Mouse (Mus musculus) v-Abl transformed pro-B cells (cell line): Measurements from ENCODE around the gene Nin.

Experiments used
- in situ Hi-C, 2 experiments: fragments of 400-800 bp; cut with MboI; formaldehyde crosslinking; loops; one replicate each; pipeline ENCODE4 v1.15.1; 2025; ENCODE audit not compliant: unreplicated experiment in 2 of 2

Gene Nin

DNA sequence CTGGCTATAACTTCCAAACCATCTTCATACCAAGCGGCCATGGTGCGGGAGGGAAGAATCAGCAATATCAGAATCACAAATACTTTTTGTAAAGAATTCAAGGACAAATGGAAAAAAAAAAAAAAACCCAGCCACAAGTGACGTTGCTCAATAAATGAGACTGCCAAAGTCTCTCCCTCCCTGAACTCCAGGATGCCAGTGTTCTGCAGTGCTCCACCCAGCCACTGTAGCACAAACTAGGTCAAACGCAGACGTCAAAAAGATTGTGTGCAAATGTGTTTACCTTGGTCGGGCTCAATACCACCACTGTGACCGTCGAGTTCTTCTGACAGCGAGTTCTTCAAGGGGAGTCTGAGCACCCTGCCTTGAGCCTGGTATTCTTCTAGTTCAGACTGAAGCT lies 64.8 kb downstream of the Nin start:
- in situ Hi-C loops = no loop called here

- in situ Hi-C loops = no loop called here
Observed at GRCm38 (mm10) chr12:70047281-70047680, 66.2 kb downstream of the Nin start.

GRCm38 (mm10) chr12:70044353-70044752 lies 69.2 kb downstream of the Nin start:
- in situ Hi-C loops = no loop called here

DNA sequence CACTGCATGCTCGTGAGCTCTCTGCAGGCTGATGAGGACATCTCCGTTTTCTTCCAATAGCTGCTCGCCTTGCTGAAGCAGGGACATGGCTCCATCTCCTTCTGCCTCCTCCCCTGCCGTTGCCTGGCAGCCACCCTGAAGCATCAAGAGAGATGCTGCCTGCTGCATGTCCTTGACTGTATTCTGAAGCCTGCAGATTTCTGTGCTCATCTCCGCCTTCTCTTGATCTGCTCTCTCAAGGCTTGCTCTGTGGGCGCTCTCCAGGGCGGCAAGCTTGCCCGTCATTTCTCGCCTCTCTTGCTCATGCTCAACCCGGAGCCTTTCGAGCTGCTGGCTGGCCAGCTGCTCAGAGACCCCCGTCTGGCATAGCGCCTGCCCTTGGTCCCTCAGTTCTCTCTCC lies 70.1 kb downstream of the Nin start:
- in situ Hi-C loops = no loop called here

DNA sequence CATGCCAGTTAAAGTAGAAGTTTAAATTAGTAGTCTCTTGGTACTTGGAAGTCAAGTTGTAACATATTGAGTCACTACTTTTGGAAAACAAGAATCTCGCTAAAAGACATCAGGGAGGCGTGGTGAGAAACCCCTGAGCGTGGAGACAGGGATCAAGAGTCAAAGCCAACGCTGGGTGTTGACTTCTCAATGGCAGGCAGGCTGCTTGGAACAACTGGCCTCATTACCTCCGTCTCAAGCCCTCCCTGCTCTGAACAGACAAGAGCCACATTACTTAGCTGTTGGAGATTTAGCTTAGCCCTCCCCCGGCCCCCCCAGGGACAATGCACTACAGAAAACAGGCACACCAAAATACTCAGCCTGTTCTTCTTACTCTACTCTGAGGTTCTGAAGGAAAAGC lies 72.5 kb downstream of the Nin start:
- in situ Hi-C loops = no loop called here

DNA sequence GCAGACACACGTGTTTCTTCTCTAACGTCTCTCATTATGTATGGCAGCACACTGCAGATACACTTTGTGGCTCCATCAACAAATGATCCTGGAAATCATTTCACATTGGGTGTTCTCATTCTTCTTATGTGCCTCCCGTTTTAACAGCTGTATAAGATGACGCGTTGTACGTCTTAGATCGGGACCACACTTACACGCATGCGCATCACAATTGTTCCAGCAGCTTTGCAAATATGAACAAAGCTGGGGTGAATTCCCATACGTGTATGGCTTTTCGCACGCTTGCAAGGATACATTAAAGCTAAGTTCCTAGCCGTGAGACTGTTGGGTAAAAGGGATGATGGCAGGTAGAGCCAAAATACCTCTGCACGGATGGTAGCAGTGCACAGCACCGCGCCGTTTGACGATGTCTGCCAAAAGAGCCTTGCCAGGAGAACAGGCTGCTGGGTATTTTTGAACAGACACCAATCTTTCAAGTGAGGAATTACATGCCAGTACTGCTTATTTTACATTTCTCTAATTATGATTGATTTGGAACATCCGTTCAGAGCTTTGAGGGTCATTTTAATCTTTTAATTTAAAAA lies 76.7 kb downstream of the Nin start:
- in situ Hi-C loops = no loop called here

DNA sequence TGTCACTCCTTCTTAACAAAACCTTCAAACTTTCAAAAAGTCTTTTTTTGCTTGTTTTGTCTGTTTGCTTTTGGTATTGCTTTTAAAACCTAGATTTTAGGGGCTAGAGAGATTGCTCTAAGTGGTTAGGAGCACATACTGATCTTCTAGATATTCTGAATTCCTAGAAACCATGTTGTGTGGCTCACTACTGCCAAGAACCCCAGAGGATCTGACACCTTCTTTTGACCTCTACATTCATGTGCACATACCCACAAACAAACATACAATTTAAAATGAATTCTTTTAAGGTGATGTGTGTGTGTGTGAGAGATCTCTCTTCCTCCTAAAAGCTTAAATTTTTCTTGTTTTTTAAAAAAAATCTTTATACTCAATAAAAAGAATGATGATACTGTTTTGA lies 87.3 kb downstream of the Nin start:
- in situ Hi-C loops = loop anchor here in 1 of 2 experiments (5.0 kb wide), 1 partner anchor 34 kb away; no protein-coding TSS in a partner anchor

GRCm38 (mm10) chr12:70025431-70025830 lies 88.1 kb downstream of the Nin start:
- in situ Hi-C loops = loop anchor here in 1 of 2 experiments (5.0 kb wide), 1 partner anchor 33 kb away; no protein-coding TSS in a partner anchor

DNA sequence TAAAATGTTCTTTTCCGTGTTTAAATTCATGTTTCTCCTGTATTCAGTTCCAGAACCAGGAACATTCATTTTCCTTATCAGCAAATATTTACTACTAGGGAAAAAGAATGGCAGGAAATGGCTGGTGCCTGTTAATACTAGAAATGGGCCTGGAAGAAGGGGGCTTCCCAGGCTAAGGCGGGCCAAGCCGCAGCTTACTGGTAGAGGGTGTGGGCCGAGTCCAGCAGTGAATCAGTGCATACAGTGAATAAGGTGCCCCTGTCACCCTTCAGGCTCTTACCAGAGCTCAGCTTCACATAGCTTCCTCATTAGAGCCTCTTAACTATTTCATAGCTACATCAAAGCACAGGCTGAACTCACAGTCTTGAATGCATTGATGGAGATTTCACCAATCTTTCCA lies 89.9 kb downstream of the Nin start:
- in situ Hi-C loops = no loop called here

DNA sequence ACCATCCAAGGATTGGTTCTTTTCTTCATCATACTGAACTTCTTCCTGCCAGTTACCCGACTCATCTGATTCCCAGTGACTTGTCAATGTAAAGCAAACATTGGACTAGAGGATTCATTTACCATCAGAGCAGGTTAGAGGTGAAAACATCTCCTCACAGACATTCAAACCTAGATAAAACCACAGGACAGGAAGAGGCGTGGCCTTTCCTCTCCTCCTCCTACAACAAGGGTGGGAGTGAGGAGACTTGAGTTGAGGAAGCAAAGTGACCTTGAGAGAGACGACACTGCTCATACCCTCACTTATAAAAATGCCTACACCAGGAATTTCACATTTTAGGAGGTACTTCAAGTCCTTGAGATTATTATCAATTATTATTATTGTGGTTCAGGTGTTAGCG lies 95.4 kb downstream of the Nin start:
- in situ Hi-C loops = no loop called here

DNA sequence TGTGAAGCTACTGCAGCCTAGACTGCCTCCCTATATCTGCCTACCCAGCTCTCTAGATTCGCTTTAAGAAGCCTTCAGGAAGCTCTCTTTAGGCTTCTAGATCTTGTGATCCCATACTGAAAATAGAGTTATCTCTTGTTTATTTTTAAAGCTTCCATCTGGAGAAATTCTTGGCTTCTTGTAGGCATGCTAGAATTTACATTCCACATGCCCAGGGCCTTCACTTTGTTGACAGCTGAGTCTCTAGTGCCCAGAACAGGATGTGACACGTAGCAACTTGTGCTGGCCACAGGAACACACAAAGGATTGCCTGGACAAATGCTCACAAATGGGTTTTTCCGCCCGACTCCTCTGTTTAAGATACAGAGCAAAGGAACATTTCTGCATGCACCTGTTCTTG lies 97.6 kb downstream of the Nin start:
- in situ Hi-C loops = no loop called here

- in situ Hi-C loops = no loop called here
Observed at GRCm38 (mm10) chr12:70011681-70012080, 101.8 kb downstream of the Nin start.

- in situ Hi-C loops = no loop called here
Observed at GRCm38 (mm10) chr12:70010356-70010755, 103.2 kb downstream of the Nin start.

GRCm38 (mm10) chr12:70005103-70005502 lies 108.4 kb downstream of the Nin start:
- in situ Hi-C loops = no loop called here

GRCm38 (mm10) chr12:69998186-69998983 lies 115.1 kb downstream of the Nin start:
- in situ Hi-C loops = loop anchor here in 1 of 2 experiments (25.0 kb wide), 1 partner anchor 811 kb away; the partner anchor contains the start of genes Dnaaf2, Gm49383, Mgat2 and Rpl36al

- in situ Hi-C loops = loop anchor here in 1 of 2 experiments (25.0 kb wide), 1 partner anchor 808 kb away; the partner anchor contains the start of genes Dnaaf2, Gm49383, Mgat2 and Rpl36al
Observed at GRCm38 (mm10) chr12:69995382-69995781, 118.1 kb downstream of the Nin start.

GRCm38 (mm10) chr12:69986786-69987497 lies 126.6 kb downstream of the Nin start, which contains the start of gene Sav1:
Sav1 (minus strand) TSS chr12:69987002.
- in situ Hi-C loops = loop anchor here in 1 of 2 experiments (25.0 kb wide), 1 partner anchor 800 kb away; the partner anchor contains the start of genes Dnaaf2, Gm49383, Mgat2 and Rpl36al

DNA sequence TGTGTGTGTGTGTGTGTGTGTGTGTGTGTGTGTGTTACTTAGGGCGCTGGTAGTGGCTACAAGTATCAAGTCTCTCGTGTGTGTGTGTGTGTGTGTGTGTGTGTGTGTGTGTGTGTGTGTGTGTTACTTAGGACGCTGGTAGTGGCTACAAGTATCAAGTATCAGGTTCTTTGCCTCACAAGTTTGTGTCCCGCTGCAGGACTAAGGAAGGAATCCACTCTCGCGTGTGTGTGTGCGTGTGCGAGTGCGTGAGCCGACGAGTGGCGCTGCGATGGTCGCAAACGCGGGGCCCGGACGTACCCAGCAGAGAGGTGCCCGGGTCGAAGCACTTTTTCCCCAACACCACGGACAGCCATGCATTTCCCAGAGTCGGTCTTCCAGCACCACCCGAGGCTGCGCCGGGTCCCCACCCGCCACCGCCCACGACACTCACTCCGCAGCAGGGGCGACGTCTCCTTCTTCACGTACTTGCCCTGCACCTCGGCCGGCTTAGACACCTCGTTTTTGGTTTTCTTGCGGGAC lies 127.2 kb downstream of the Nin start:
- in situ Hi-C loops = loop anchor here in 1 of 2 experiments (25.0 kb wide), 1 partner anchor 799 kb away; the partner anchor contains the start of genes Dnaaf2, Gm49383, Mgat2 and Rpl36al

DNA sequence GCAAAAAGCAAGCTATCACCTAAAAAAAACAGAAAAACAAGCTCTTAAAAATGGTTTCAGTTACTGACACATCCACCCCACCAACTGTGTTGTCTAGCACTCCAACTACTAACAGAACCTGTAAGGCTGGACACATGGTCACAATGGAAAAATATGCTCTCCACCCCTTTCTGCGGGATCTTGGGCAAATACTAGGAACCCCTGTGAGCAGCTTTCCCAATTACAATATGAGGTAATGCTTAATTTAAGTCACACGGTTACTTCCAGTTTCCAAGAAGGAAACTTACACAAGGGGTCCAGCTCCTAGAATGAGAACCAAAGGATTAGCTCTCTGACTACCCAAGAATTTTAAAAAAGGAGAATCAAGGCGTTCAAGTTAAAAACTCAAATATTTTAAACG lies 128.0 kb downstream of the Nin start:
- in situ Hi-C loops = loop anchor here in 1 of 2 experiments (25.0 kb wide), 1 partner anchor 798 kb away; the partner anchor contains the start of genes Dnaaf2, Gm49383, Mgat2 and Rpl36al

DNA sequence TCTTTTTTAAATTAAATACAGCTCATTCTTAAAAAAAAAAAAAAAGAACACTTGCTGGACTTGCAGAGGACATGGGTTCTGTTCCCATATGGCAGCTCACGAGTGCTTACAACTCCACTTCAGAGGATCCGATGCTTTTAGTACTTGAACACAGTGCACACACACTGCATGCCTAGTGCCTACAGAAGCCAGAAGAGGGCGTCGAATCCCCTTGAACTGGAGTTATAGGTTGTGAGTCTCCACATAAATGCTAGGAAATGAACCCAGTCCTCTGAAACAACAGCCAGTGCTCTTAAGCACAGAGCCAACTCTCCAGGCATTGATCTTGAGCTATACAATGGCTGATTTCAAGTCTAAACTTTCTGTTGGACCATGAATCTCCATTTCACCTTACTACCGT lies 130.6 kb downstream of the Nin start:
- in situ Hi-C loops = loop anchor here in 1 of 2 experiments (25.0 kb wide), 1 partner anchor 796 kb away; the partner anchor contains the start of genes Dnaaf2, Gm49383, Mgat2 and Rpl36al
